Mouse (Mus musculus) brain, embryonic 14.5 days (tissue): ENCODE measurements around the gene Coa4. TPM values are rescaled to one million over a fixed set of nuclear protein-coding genes. Genes with fewer than 3 reads are reported as not detected.

ENCODE experiments used
- DNase-seq: peaks from one replicate; pipeline ENCODE4 v3.0.0-alpha.2; 2011; ENCODE audit warnings: low read depth
- CTCF ChIP-seq: fragments of 200-500 bp; IDR thresholded peaks from 2 replicates; pipeline ENCODE4 v1.5.1; 2012; ENCODE audit warnings: inconsistent platforms, mild to moderate bottlenecking, moderate library complexity, borderline replicate concordance; ENCODE audit not compliant: insufficient read depth, insufficient read length; ENCODE audit errors: extremely low read depth
- POLR2A ChIP-seq: fragments of 200-500 bp; IDR thresholded peaks from 2 replicates; pipeline ENCODE4 v1.6.1; 2012; ENCODE audit warnings: mild to moderate bottlenecking, inconsistent platforms, borderline replicate concordance; ENCODE audit not compliant: poor library complexity, insufficient read depth, insufficient read length, severe bottlenecking; ENCODE audit errors: extremely low read depth
- polyA plus RNA-seq: library from polyadenylated mRNA; depleted of rRNA; stranded (reverse); fragments of >200 nt; gene quantifications from 2 replicates; pipeline ENCODE4 v1.2.3, GENCODE M21; 2012; rRNA removed

Gene Coa4
- polyA plus RNA-seq, result 14.1 and 15.3 TPM in 2 replicates

GRCm38 (mm10) chr7:100536804-100537518, at the start of gene Coa4:
TSS of gene Coa4 (plus strand) at chr7:100537071.
- TF ChIP-seq CTCF, result no peak
- TF ChIP-seq POLR2A, result peak; percentile 44; the same call in 1 of the 2 replicates
- DNase-seq, result peak; percentile 98

GRCm38 (mm10) chr7:100487301-100487700, 49.6 kb upstream of the Coa4 start:
- no peak for DNase-seq
- TF ChIP-seq CTCF, result no peak
- no peak for TF ChIP-seq POLR2A

GRCm38 (mm10) chr7:100488474-100489048, 48.3 kb upstream of the Coa4 start:
- peak; percentile 84 for DNase-seq
- no peak for TF ChIP-seq CTCF
- no peak for TF ChIP-seq POLR2A

- no peak for DNase-seq
- TF ChIP-seq CTCF, result no peak
- TF ChIP-seq POLR2A, result no peak
Measured at GRCm38 (mm10) chr7:100492391-100493116, 44.3 kb upstream of the Coa4 start.

GRCm38 (mm10) chr7:100493117-100493483, 43.8 kb upstream of the Coa4 start, which contains the start of gene Ucp2:
TSS of gene Ucp2 (plus strand) at chr7:100493337.
- DNase-seq, result peak; percentile 77
- TF ChIP-seq POLR2A, result no peak
- no peak for TF ChIP-seq CTCF

GRCm38 (mm10) chr7:100493484-100494414, 43.1 kb upstream of the Coa4 start:
- peak; percentile 72 for DNase-seq
- no peak for TF ChIP-seq POLR2A
- TF ChIP-seq CTCF, result no peak

- TF ChIP-seq CTCF (no peak), POLR2A (no peak)
- DNase-seq, result no peak
Measured at GRCm38 (mm10) chr7:100494415-100494831, 42.4 kb upstream of the Coa4 start.

- DNase-seq, result no peak
- TF ChIP-seq CTCF (no peak), POLR2A (no peak)
Measured at GRCm38 (mm10) chr7:100495042-100495441, 41.8 kb upstream of the Coa4 start.

GRCm38 (mm10) chr7:100495581-100496251, 41.2 kb upstream of the Coa4 start:
- TF ChIP-seq POLR2A (no peak), CTCF (no peak)
- peak; percentile 90 for DNase-seq

GRCm38 (mm10) chr7:100496371-100496770, 40.5 kb upstream of the Coa4 start:
- no peak for DNase-seq
- TF ChIP-seq CTCF (no peak), POLR2A (no peak)
